Mouse (Mus musculus): Measurements from ENCODE around the gene Klk15. TPM values are rescaled to one million over a fixed set of nuclear protein-coding genes. Genes with fewer than 3 reads are reported as not detected.

Gene Klk15
- polyA plus RNA-seq, 1 experiment from 2014 or later, result not detected

Other genes with a start within 250 kb of the Klk15 start
- not detected in 2 replicates for gene Klk14, start 243.3 kb upstream of the Klk15 start, polyA plus RNA-seq (2015; fragmentation: Nextera tagmentation; extraction: Ambion mirVana)
- not detected in 2 replicates for gene Klk13, start 221.2 kb upstream of the Klk15 start, polyA plus RNA-seq (2015; fragmentation: Nextera tagmentation; extraction: Ambion mirVana)
- gene Klk12, start 164.8 kb upstream of the Klk15 start, polyA plus RNA-seq (2015; fragmentation: Nextera tagmentation; extraction: Ambion mirVana), result not detected in 2 replicates
- gene Klk11, start 159.1 kb upstream of the Klk15 start, polyA plus RNA-seq (2015; fragmentation: Nextera tagmentation; extraction: Ambion mirVana), result not detected in 2 replicates
- not detected in 2 replicates for gene Klk10, start 152.7 kb upstream of the Klk15 start, polyA plus RNA-seq (2015; fragmentation: Nextera tagmentation; extraction: Ambion mirVana)
- gene Klk9, start 141.8 kb upstream of the Klk15 start, polyA plus RNA-seq (2015; fragmentation: Nextera tagmentation; extraction: Ambion mirVana), result 0.13 and 0.20 TPM in 2 replicates
- 4.5 and 4.9 TPM in 2 replicates for gene Klk8, start 136.2 kb upstream of the Klk15 start, polyA plus RNA-seq (2015; fragmentation: Nextera tagmentation; extraction: Ambion mirVana)
- not detected in 2 replicates for gene Klk7, start 122.4 kb upstream of the Klk15 start, polyA plus RNA-seq (2015; fragmentation: Nextera tagmentation; extraction: Ambion mirVana)
- not detected in 2 replicates for gene Klk6, start 109.2 kb upstream of the Klk15 start, polyA plus RNA-seq (2015; fragmentation: Nextera tagmentation; extraction: Ambion mirVana)
- gene Klk5, start 91.8 kb upstream of the Klk15 start, polyA plus RNA-seq (2015; fragmentation: Nextera tagmentation; extraction: Ambion mirVana), result not detected in 2 replicates
- gene Klk4, start 52.6 kb upstream of the Klk15 start, polyA plus RNA-seq (2015; fragmentation: Nextera tagmentation; extraction: Ambion mirVana), result not detected in 2 replicates
- not detected in 2 replicates for gene Klk1b8, start 16.9 kb downstream of the Klk15 start, polyA plus RNA-seq (2015; fragmentation: Nextera tagmentation; extraction: Ambion mirVana)
- not detected in 2 replicates for gene Klk1b1, start 33.0 kb downstream of the Klk15 start, polyA plus RNA-seq (2015; fragmentation: Nextera tagmentation; extraction: Ambion mirVana)
- gene Klk1b9, start 42.3 kb downstream of the Klk15 start, polyA plus RNA-seq (2015; fragmentation: Nextera tagmentation; extraction: Ambion mirVana), result not detected in 2 replicates
- gene Klk1b11, start 62.1 kb downstream of the Klk15 start, polyA plus RNA-seq (2015; fragmentation: Nextera tagmentation; extraction: Ambion mirVana), result not detected in 2 replicates
- not detected in 2 replicates for gene Klk1b26, start 78.4 kb downstream of the Klk15 start, polyA plus RNA-seq (2015; fragmentation: Nextera tagmentation; extraction: Ambion mirVana)
- not detected in 2 replicates for gene Klk1b27, start 118.5 kb downstream of the Klk15 start, polyA plus RNA-seq (2015; fragmentation: Nextera tagmentation; extraction: Ambion mirVana)
- gene Klk1b21, start 168.6 kb downstream of the Klk15 start, polyA plus RNA-seq (2015; fragmentation: Nextera tagmentation; extraction: Ambion mirVana), result not detected in 2 replicates
- gene Klk1b22, start 178.9 kb downstream of the Klk15 start, polyA plus RNA-seq (2015; fragmentation: Nextera tagmentation; extraction: Ambion mirVana), result not detected in 2 replicates
- not detected in 2 replicates for gene Klk1b16, start 203.0 kb downstream of the Klk15 start, polyA plus RNA-seq (2015; fragmentation: Nextera tagmentation; extraction: Ambion mirVana)